Mouse (Mus musculus): ENCODE measurements around the gene Lhfpl2. TPM values are rescaled to one million over a fixed set of nuclear protein-coding genes. Genes with fewer than 3 reads are reported as not detected.

Lhfpl2 gene
- total RNA-seq, 2 experiments from 2014 or later: 2.5 to 3.7 TPM

DNA sequence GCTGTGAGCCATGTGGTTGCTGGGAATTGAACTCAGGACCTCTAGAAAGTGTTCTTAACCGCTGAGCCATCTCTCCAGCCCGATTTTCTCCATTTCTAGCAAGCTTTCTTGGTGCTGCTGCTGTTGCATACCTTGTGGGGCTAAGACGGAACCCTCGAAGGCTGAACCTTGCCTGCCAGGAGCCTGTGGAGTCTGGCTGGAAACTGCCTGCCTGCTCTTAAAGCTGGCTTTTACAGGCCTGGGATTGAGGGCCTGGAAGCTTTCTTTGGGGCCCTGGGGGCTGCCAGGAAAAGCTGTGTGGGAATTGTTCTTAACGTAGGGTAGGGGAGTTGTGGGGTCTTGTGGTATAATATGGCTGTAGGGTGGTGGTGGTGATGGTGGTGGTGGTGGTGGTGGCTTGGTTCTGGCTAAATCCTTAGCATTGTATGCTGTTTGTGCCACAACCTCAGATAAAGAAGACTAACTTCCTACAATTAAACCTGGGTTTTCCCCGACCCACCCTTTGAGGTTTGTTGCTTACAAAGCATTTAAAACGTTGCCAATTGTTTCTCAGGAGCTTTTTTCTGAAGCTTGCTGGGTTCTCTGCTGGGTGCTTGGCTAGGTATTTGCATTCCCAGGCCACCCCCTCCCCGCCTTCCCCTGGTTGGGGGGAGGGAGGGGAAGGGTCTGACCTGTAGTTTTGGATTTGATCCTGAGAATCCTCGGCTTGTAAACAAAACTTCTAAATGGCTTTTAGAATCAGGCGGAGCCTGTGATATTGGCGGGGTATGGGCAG lies 7.9 kb downstream of the Lhfpl2 start:
- DNase-seq: no peak
- intact Hi-C loops (cut with DNase I): loop anchor here (5.0 kb wide), 1 partner anchor 142 kb away; no protein-coding TSS in a partner anchor

- no peak for DNase-seq
- intact Hi-C loops (cut with DNase I): loop anchor here (5.0 kb wide), 1 partner anchor 141 kb away; no protein-coding TSS in a partner anchor
These were observed 9.2 kb downstream of the Lhfpl2 start for GRCm38 (mm10) chr13:94066626-94067275.

- intact Hi-C loops (cut with DNase I): loop anchor here (5.0 kb wide), 1 partner anchor 139 kb away; no protein-coding TSS in a partner anchor
- no peak for DNase-seq
These were observed 10.7 kb downstream of the Lhfpl2 start for GRCm38 (mm10) chr13:94068308-94068707.

DNA sequence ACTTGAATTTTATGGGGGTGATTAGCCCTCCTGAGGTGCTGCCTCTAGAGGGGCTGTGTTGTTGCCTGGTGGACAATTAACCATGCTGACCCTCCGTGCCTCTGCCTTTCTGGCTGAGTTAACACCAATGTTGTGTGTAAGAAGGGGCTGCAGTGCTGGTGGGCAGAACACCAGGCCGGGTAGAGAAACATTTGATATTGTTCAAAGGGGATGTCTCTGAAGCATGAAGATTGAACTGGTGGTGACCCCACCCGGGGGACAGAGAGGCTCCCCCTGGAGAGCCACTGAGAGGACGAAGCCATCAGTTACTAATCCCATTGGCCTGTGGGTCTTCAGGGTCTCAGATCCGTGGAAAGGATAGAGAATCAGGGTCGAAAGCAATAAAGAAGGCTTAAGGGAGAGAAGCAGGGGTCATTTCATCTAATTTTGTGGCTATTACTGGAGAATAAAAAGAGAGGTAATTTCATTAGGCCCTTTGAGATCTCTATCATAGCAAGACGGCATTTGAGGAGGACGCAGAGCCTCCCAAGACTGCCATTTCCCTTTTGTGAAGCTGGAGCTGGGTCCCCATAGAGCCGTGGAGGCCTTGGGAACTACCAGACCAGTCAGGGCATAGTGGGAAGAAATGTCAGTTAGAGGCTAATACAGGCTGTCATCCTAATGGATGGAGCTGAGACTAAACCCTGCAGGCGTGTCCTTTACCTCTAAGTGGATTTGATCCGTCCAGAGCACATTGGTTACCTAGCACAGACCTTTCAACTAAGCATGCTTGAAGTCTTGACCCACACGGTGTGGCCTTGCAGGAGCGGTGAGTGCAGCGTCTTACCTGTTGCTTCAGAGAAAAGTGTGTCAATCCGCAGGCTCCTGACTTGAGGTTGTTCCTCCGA lies 12.1 kb downstream of the Lhfpl2 start:
- intact Hi-C loops (cut with DNase I): loop anchor here (5.0 kb wide), 1 partner anchor 138 kb away; no protein-coding TSS in a partner anchor
- no peak for DNase-seq

GRCm38 (mm10) chr13:94070308-94070619 lies 12.7 kb downstream of the Lhfpl2 start:
- no peak for DNase-seq
- intact Hi-C loops (cut with DNase I): no loop called here

DNA sequence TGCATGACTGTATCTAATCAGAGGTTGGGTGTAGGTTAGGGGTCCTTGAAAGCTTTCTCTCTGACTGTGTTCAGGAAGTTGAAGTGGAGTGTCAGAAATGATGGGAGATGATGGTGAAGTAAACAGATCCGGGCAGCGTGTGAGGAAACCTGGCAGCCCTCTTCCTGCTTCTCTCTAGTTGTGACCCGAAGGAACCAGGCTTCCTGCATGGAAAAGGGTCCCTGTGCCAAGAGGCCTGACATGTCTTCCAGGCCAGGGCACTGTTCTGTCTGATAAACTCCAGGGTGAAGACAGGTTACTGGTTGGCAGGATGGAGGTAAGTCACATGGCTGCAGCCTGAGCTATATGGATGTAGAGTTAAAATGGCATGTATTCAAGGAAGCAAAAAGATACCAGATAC lies 13.3 kb downstream of the Lhfpl2 start:
- no peak for DNase-seq
- intact Hi-C loops (cut with DNase I): no loop called here

DNA sequence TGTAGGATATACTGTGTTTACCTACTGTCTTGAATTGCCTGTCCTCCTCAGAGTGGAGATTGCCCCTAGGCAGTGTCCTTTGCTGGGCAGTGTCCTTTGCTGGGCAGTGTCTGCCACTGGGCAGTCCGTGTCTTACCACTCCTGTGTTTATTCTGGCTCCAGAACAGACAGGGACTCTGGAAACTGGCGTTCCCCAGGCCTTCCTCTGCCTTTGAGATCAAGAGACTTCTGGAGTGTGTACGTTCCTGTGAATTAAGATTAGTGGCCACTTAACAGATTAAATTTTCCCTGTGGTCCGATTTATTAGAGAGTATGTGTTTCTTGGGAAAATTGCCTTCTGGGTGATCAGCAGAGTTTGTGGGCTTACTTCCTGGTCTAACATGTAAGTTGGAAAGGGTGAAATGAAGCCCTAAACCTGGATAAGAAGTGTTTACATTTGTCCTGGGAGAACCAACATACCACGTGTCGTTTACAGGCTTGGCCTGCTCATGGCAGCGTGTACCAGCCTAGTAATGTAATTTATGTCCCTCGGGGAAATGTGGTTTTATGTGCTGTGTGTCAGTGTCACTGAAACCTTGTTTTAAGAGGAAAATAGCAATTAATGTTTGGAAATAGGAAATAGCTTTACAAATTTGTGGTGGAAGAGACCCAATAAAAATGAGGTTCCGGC lies 15.6 kb downstream of the Lhfpl2 start:
- intact Hi-C loops (cut with DNase I): no loop called here
- DNase-seq: no peak

DNA sequence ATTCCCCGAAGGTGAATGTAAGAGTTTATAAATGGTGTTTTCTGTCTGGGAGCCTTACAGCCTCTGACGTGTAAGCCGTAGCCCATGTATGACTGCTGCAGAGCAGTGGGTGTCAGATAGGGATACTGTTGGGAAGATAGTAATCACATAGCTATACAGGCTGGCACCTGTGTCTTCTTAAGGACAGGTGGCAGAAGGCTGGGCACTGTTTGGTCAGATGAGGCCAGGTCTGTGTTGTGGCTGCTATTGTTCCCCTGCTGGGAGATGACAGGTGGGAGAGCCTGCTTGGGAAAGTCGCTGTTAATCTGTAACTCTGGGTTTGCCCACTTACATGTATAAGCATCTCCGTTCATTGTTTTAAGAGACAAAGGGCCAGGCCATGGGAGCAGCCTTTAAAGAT lies 16.1 kb downstream of the Lhfpl2 start:
- no peak for DNase-seq
- intact Hi-C loops (cut with DNase I): no loop called here

DNA sequence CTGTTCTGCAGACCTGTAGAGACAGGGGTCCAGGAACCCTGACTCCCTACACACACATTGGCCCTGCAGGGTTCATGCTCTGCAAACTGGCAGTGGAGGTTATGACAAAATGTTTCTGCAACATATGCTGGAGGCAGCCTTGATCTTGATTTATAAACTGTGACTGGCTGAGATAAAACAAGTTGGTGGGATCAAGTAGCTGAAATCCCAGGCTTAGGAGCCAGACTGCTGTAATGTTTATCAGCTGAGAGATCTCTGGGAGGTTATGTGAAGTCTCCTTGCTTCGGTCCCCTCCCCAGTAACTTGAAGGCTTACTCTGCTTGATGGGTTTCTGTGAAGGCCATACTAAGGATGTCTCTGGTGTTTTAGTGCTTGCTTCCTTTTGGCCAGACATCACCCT lies 17.6 kb downstream of the Lhfpl2 start:
- intact Hi-C loops (cut with DNase I): no loop called here
- no peak for DNase-seq

- no peak for DNase-seq
- intact Hi-C loops (cut with DNase I): no loop called here
These were observed 19.8 kb downstream of the Lhfpl2 start for GRCm38 (mm10) chr13:94077136-94078018.

DNA sequence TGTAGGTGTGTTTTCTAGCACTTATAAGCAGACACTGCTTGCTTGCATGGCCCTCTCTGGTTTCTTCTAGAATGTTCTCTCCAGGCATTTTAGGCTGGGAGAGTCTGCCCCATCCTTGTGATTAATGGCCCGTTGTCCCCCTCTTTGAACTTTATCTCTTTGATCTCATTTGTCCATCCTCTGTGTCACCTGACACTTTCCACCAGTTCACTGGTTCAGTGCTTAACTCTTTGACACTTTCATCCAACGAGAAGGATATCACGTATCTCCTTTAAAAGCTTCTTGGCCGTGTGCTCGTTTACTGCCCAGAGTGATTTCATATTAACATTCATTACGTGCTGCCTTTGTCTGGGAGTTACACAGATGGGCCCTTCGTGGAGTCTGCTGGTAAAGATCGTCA lies 25.6 kb downstream of the Lhfpl2 start:
- DNase-seq: no peak
- intact Hi-C loops (cut with DNase I): no loop called here

DNA sequence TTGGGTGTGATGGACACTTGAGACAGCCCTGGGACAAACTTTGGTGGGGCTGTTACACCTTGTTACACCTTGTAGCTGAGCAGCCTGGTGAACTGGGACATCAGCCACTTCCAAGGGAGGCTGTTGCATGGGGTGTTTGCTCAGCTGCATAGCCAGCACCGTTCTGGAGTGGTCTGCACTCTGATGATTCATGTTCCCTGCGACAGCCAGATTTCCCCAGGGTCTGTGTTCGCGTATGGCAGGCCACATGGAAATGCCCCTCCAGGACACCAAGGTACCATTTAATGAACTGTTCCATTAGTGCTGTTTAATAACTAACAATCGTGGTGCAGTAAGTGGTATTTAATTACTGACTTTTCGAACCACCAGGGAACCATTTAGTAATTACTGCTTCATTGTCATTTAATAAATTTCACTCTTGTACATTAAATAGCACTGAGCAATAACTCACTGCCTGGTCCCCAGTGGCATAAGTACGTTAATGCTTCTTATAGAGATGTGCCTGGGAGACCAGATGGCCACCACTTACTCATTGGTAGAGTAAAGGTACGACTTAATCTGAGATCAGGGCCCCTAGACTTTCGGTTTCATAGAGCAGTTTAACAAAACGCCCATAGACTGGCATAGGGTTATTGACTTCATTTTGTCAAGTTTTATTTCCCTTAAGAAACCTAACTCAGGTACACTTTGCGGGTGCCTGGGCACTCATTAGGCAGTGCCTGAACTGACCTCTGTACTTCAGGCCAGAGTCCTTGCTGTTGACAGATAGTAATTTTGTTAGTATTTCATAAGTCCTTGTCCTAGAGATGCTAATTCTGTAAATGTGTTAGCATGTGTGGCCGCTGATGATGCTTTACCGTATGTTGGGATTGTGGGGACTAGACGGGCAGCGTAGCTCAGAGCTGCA lies 26.9 kb downstream of the Lhfpl2 start:
- intact Hi-C loops (cut with DNase I): no loop called here
- DNase-seq: no peak

GRCm38 (mm10) chr13:94086090-94086808 lies 28.7 kb downstream of the Lhfpl2 start:
- intact Hi-C loops (cut with DNase I): no loop called here
- DNase-seq: no peak

- intact Hi-C loops (cut with DNase I): no loop called here
These were observed 29.5 kb downstream of the Lhfpl2 start for GRCm38 (mm10) chr13:94087061-94087460.

GRCm38 (mm10) chr13:94088788-94089187 lies 31.2 kb downstream of the Lhfpl2 start:
- intact Hi-C loops (cut with DNase I): no loop called here
- no peak for DNase-seq

More at GRCm38 (mm10) chr13:94087061-94087460, 29.5 kb downstream of the Lhfpl2 start:
- no peak for DNase-seq

DNA sequence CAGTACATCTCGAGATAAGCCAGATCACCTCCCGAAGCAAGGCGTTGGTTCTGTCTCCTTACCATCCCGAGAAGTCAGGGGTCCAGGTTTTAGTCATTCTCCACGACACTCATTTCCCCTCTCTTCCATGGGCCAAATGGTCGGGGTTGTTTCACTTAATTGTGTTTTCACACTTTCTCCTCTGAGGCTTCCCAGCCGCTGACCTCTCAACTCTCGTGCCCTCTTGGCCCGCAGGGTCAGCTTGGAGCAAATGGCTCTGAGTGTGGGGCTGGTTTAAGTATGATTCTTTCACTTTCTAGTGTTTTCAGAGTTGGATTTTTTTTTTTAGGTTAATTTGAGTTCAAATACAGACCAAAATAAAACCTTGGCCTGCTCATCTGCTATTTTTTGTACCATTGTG lies 31.7 kb downstream of the Lhfpl2 start:
- no peak for DNase-seq
- intact Hi-C loops (cut with DNase I): no loop called here

DNA sequence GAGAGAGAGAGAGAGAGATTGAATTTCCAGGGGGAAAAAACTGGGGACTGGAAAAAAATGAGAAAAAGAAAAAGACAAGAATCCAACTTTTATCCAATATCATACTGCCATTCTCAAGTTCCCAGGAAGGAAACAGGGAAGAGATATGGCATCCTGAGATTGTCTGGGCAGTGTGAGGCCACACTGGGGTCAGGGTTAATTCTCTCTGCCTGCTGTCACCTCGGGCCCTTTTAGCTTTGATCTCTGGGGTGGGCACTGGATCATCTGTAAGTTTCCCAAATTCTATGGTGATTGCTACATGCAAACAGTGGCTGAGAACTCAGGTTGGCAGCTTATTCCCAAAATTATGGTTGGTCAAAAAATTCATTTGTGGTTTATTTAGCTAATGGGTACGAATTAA lies 33.8 kb downstream of the Lhfpl2 start:
- no peak for DNase-seq
- intact Hi-C loops (cut with DNase I): no loop called here

- intact Hi-C loops (cut with DNase I): no loop called here
- no peak for DNase-seq
These were observed 36.6 kb downstream of the Lhfpl2 start for GRCm38 (mm10) chr13:94094176-94094575.

Measured in heart, postnatal 36 days (tissue).